Mouse (Mus musculus): ENCODE results near the gene Enoph1. TPM values are rescaled to one million over a fixed set of nuclear protein-coding genes. Genes with fewer than 3 reads are reported as not detected.

Gene Enoph1
- polyA plus RNA-seq, 1 experiment from 2014 or later = 49.8 TPM

DNA sequence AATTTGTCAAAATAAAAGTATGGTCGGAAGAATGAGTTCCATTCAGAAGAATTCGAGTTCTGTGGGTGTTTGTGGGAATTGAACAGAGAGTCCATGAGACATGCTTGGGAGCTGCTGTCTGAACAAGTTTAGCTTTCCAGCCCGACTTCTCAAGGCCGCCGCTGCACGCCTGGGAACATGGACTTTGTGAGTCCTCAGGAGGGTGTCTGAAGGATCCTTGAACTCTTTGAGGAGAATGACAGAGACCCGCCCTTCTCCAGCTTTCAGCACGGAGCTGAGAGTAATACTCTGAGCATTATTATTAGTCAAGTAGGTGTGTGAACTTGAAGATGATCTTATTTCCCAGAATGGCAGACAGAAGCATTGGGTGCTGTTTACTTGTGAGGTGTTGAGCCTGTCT is 2.7 kb downstream of the Enoph1 start:
- Histone ChIP-seq H3K27me3 (no peaks in the 10 kb centered on the region), H3K9ac (no peak overlapping the region), H3K4me3 (no peak overlapping the region), H3K4me2 (replicated peaks) (no peak overlapping the region), H3K27ac (no peak overlapping the region), H3K4me1 (peaks cover 39% of the 10 kb centered on the region), H3K9me3 (no peaks in the 10 kb centered on the region), H3K36me3 (peaks cover 11% of the 10 kb centered on the region)
- no peak for ATAC-seq (ENCODE audit: low FRiP score, low read depth)
- 95% methylated on average over 8 of the region's 8 CpGs for WGBS

- WGBS = 78% methylated on average over 5 of the region's 5 CpGs
These were observed 3.6 kb downstream of the Enoph1 start for GRCm38 (mm10) chr5:100043361-100043760.

GRCm38 (mm10) chr5:100044030-100044429 is 4.2 kb downstream of the Enoph1 start:
- 79% methylated on average over 4 of the region's 4 CpGs for WGBS
- peaks cover 11% of the 10 kb centered on the region for H3K36me3 ChIP-seq
- H3K9me3 ChIP-seq = no peaks in the 10 kb centered on the region
- H3K4me1 ChIP-seq = peaks cover 51% of the 10 kb centered on the region
- no peak overlapping the region for H3K4me2 ChIP-seq (replicated peaks)
- no peak overlapping the region for H3K27ac ChIP-seq
- H3K27me3 ChIP-seq = no peaks in the 10 kb centered on the region
- ATAC-seq (ENCODE audit: low FRiP score, low read depth) = no peak
- no peak overlapping the region for H3K4me3 ChIP-seq
- no peak overlapping the region for H3K9ac ChIP-seq

More at GRCm38 (mm10) chr5:100043361-100043760, 3.6 kb downstream of the Enoph1 start:
- no peak overlapping the region for H3K4me2 ChIP-seq (replicated peaks)
- no peak overlapping the region for H3K27ac ChIP-seq
- no peaks in the 10 kb centered on the region for H3K27me3 ChIP-seq
- no peak overlapping the region for H3K4me3 ChIP-seq
- H3K36me3 ChIP-seq = peaks cover 11% of the 10 kb centered on the region
- H3K9me3 ChIP-seq = no peaks in the 10 kb centered on the region
- no peak for ATAC-seq (ENCODE audit: low FRiP score, low read depth)
- H3K4me1 ChIP-seq = peaks cover 46% of the 10 kb centered on the region
- H3K9ac ChIP-seq = no peak overlapping the region

- Histone ChIP-seq H3K4me3 (no peak overlapping the region), H3K36me3 (peaks cover 11% of the 10 kb centered on the region), H3K9me3 (no peaks in the 10 kb centered on the region), H3K27me3 (no peaks in the 10 kb centered on the region), H3K4me1 (peaks cover 56% of the 10 kb centered on the region), H3K4me2 (replicated peaks) (no peak overlapping the region), H3K9ac (no peak overlapping the region), H3K27ac (no peak overlapping the region)
- 74% methylated on average over 5 of the region's 5 CpGs for WGBS
- ATAC-seq (ENCODE audit: low FRiP score, low read depth) = no peak
These were observed 4.8 kb downstream of the Enoph1 start for GRCm38 (mm10) chr5:100044621-100045020.

DNA sequence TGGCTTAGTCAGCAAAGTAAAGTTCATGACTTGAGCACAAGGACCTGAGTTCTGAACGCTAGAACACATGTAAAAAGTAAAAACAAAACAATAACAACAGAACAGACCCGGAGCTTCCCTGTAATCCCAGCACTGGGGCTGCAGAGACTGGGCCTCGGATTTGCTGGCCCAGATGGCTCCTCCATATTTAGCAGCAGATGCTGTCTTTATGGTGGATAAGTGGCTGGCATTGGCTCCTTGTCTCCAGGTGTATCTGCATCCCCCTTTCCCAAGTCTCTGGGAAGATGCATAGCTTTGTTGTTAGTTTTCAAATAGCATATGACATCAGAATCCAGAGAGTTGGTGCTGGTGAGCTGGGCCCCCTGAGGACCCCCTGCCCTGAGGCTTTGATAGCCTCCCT is 6.3 kb downstream of the Enoph1 start:
- peaks cover 11% of the 10 kb centered on the region for H3K36me3 ChIP-seq
- no peak overlapping the region for H3K4me2 ChIP-seq (replicated peaks)
- H3K9ac ChIP-seq = no peak overlapping the region
- no peak for ATAC-seq (ENCODE audit: low FRiP score, low read depth)
- H3K27ac ChIP-seq = no peak overlapping the region
- H3K4me3 ChIP-seq = no peak overlapping the region
- peaks cover 52% of the 10 kb centered on the region for H3K4me1 ChIP-seq
- no peaks in the 10 kb centered on the region for H3K27me3 ChIP-seq
- no peaks in the 10 kb centered on the region for H3K9me3 ChIP-seq
- WGBS = 84% methylated on average over 3 of the region's 3 CpGs

DNA sequence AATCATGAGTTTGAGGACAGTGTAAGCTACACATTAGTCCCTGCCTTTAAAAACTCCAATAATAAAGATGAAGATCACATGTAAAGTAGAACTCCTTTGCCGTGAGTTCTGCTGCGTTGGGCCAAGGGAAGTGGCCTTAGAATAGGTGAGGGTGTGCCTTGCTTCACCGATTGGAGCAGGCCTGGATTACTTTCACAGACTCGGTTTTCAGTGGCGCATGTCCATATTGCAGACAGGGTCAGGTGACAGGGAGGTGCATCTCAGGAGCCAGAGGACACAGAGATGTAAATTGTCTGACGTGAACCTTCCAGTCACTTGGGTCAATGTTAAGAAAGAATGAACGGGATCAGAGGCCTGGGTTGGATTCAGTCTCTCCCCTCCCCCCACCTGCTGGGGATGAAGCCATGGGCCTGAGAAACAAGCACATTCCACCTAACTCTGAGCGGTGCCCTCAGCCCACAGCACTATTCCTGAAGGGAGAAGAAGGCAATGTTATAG is 7.4 kb downstream of the Enoph1 start:
- H3K4me2 ChIP-seq (replicated peaks) = no peak overlapping the region
- peaks cover 45% of the 10 kb centered on the region for H3K4me1 ChIP-seq
- no peak overlapping the region for H3K4me3 ChIP-seq
- no peaks in the 10 kb centered on the region for H3K27me3 ChIP-seq
- H3K36me3 ChIP-seq = peaks cover 14% of the 10 kb centered on the region
- ATAC-seq (ENCODE audit: low FRiP score, low read depth) = no peak
- no peak overlapping the region for H3K9ac ChIP-seq
- H3K9me3 ChIP-seq = no peaks in the 10 kb centered on the region
- 69% methylated on average over 8 of the region's 8 CpGs for WGBS
- no peak overlapping the region for H3K27ac ChIP-seq

- no peak for ATAC-seq (ENCODE audit: low FRiP score, low read depth)
- H3K4me3 ChIP-seq = no peak overlapping the region
- peaks cover 15% of the 10 kb centered on the region for H3K36me3 ChIP-seq
- no peak overlapping the region for H3K27ac ChIP-seq
- no peaks in the 10 kb centered on the region for H3K27me3 ChIP-seq
- H3K4me2 ChIP-seq (replicated peaks) = no peak overlapping the region
- peaks cover 45% of the 10 kb centered on the region for H3K4me1 ChIP-seq
- 61% methylated on average over 7 of the region's 7 CpGs for WGBS
- H3K9ac ChIP-seq = no peak overlapping the region
- H3K9me3 ChIP-seq = no peaks in the 10 kb centered on the region
These were observed 8.1 kb downstream of the Enoph1 start for GRCm38 (mm10) chr5:100047871-100048270.

DNA sequence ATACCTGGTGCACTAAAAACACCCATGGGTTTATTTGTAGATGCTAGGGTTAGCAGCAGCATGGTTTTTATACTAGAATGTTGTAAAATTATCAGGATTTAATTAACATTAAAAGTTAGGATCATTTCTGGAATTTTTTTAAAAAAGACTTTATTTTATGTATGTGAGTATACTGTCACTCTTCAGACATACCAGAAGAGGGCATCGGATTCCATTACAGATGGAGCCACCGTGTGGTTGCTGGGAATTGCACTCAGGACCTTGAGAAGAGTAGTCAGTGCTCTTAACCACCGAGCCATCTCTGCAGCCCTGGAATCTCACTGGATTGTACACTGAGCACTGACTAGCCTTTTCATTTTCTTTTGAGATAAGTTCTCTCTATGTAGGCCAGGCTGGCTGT is 10.1 kb downstream of the Enoph1 start:
- Histone ChIP-seq H3K27ac (no peak overlapping the region), H3K4me2 (replicated peaks) (no peak overlapping the region), H3K27me3 (no peaks in the 10 kb centered on the region), H3K36me3 (peaks cover 14% of the 10 kb centered on the region), H3K9ac (no peak overlapping the region), H3K9me3 (no peaks in the 10 kb centered on the region), H3K4me1 (peaks cover 43% of the 10 kb centered on the region), H3K4me3 (no peak overlapping the region)
- ATAC-seq (ENCODE audit: low FRiP score, low read depth) = no peak
- 94% methylated on average over 3 of the region's 3 CpGs for WGBS

GRCm38 (mm10) chr5:100052728-100053127 is 12.9 kb downstream of the Enoph1 start:
- Histone ChIP-seq H3K9ac (no peak overlapping the region), H3K36me3 (peaks cover 14% of the 10 kb centered on the region; the same call in 1 of the 2 replicates), H3K27ac (no peak overlapping the region), H3K4me3 (no peak overlapping the region), H3K4me1 (peaks cover 37% of the 10 kb centered on the region), H3K4me2 (replicated peaks) (no peak overlapping the region), H3K27me3 (no peaks in the 10 kb centered on the region), H3K9me3 (no peaks in the 10 kb centered on the region)
- 94% methylated on average over 7 of the region's 7 CpGs for WGBS
- ATAC-seq (ENCODE audit: low FRiP score, low read depth) = no peak

GRCm38 (mm10) chr5:100054807-100055547 is 15.2 kb downstream of the Enoph1 start:
- WGBS = 78% methylated on average over 11 of the region's 11 CpGs
- no peaks in the 10 kb centered on the region for H3K27me3 ChIP-seq
- peaks cover 36% of the 10 kb centered on the region for H3K4me1 ChIP-seq
- H3K9ac ChIP-seq = no peak overlapping the region; the same call in 1 of the 2 replicates
- ATAC-seq (ENCODE audit: low FRiP score, low read depth) = no peak
- H3K9me3 ChIP-seq = no peaks in the 10 kb centered on the region
- no peak overlapping the region for H3K27ac ChIP-seq
- no peak overlapping the region for H3K4me3 ChIP-seq
- H3K36me3 ChIP-seq = peaks cover 24% of the 10 kb centered on the region
- H3K4me2 ChIP-seq (replicated peaks) = no peak overlapping the region

DNA sequence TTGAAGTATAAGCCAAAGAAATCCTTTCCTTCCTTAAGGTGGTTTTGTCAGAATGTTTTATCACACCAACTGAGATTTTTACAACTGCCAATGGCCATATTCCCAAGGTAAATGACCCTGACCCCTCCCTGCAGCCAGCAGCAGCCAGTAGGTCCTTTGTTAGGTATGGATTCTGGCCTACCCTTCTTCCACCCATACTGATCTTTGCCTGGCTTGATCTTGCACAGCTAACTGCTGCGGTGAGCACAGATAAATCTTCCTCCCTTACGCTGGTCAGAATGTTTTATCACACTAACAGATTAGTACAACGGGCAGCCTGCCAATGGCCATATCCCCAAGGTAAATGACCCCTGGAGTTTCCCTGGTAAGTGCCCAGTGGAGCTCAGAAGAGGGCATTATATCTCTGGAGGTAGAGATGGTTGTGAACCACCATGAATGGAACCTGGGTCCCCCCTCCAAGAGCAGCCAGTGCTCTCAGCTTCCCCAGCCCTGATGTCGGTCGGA is 16.1 kb downstream of the Enoph1 start:
- peaks cover 33% of the 10 kb centered on the region for H3K36me3 ChIP-seq
- no peaks in the 10 kb centered on the region for H3K27me3 ChIP-seq
- H3K4me3 ChIP-seq = no peak overlapping the region
- H3K4me1 ChIP-seq = peaks cover 36% of the 10 kb centered on the region
- H3K4me2 ChIP-seq (replicated peaks) = no peak overlapping the region
- H3K9ac ChIP-seq = no peak overlapping the region
- H3K27ac ChIP-seq = no peak overlapping the region
- ATAC-seq (ENCODE audit: low FRiP score, low read depth) = no peak
- WGBS = 78% methylated on average over 5 of the region's 5 CpGs
- H3K9me3 ChIP-seq = no peaks in the 10 kb centered on the region

GRCm38 (mm10) chr5:100057461-100058209 is 17.9 kb downstream of the Enoph1 start:
- Histone ChIP-seq H3K9me3 (no peaks in the 10 kb centered on the region), H3K4me3 (no peak overlapping the region), H3K4me1 (peaks cover 36% of the 10 kb centered on the region), H3K27ac (no peak overlapping the region), H3K36me3 (peaks cover 43% of the 10 kb centered on the region), H3K27me3 (no peaks in the 10 kb centered on the region), H3K4me2 (replicated peaks) (no peak overlapping the region), H3K9ac (no peak overlapping the region)
- WGBS = 70% methylated on average over 12 of the region's 15 CpGs
- no peak for ATAC-seq (ENCODE audit: low FRiP score, low read depth)
